Mouse (Mus musculus) heart, embryonic 12.5 days (tissue): ENCODE results near the gene Cdca4. TPM values are rescaled to one million over a fixed set of nuclear protein-coding genes. Genes with fewer than 3 reads are reported as not detected.

ENCODE experiments used
- ATAC-seq: fragments of 200-750 bp; cut with Nextera tagmentation; 2 replicates; pipeline ENCODE4 v1.8.0; 2017; ENCODE audit warnings: moderate TSS enrichment, moderate library complexity; ENCODE audit not compliant: insufficient number of reproducible peaks, low FRiP score
- H3K27ac ChIP-seq: fragments of 300-500 bp; sonication (generic); 2 replicates; pipeline ENCODE4 v1.5.1; 2016; ENCODE audit warnings: mild to moderate bottlenecking, moderate library complexity; ENCODE audit not compliant: poor library complexity, severe bottlenecking
- H3K27me3 ChIP-seq: fragments of 300-500 bp; sonication (generic); replicated peaks from 2 replicates; pipeline ENCODE4 v1.6.1; 2016; ENCODE audit warnings: mild to moderate bottlenecking, moderate library complexity
- H3K36me3 ChIP-seq: fragments of 300-500 bp; sonication (generic); 2 replicates; pipeline ENCODE4 v1.6.1; 2016; ENCODE audit warnings: mild to moderate bottlenecking, moderate library complexity
- H3K4me1 ChIP-seq: fragments of 300-500 bp; sonication (generic); replicated peaks from 2 replicates; pipeline ENCODE4 v1.6.1; 2016; ENCODE audit warnings: mild to moderate bottlenecking
- H3K4me2 ChIP-seq: fragments of 300-500 bp; sonication (generic); 2 replicates; pipeline ENCODE4 v1.6.1; 2016; ENCODE audit warnings: mild to moderate bottlenecking, moderate library complexity
- H3K4me3 ChIP-seq: fragments of 300-500 bp; sonication (generic); 2 replicates; pipeline ENCODE4 v1.5.1; 2016; ENCODE audit warnings: mild to moderate bottlenecking
- H3K9ac ChIP-seq: fragments of 300-500 bp; sonication (generic); 2 replicates; pipeline ENCODE4 v1.6.1; 2016; ENCODE audit warnings: mild to moderate bottlenecking, moderate library complexity
- H3K9me3 ChIP-seq: fragments of 300-500 bp; sonication (generic); replicated peaks from 2 replicates; pipeline ENCODE4 v1.6.1; 2016; ENCODE audit warnings: mild to moderate bottlenecking, moderate library complexity
- WGBS: fragments of 180-500 bp; shearing (Covaris S2); methylation state at CpG from one replicate; pipeline ENCODE4 v1.1.7; 2016; 5-methylcytosine and 5-hydroxymethylcytosine counted together
- polyA plus RNA-seq: library from polyadenylated mRNA; unstranded; fragments of >200 nt; fragmentation: Nextera tagmentation; extraction: Ambion mirVana; gene quantifications from 2 replicates; pipeline ENCODE4 v1.2.1, GENCODE M21; 2016

The Cdca4 gene
- polyA plus RNA-seq, 1 experiment from 2014 or later, result 49.2 TPM

DNA sequence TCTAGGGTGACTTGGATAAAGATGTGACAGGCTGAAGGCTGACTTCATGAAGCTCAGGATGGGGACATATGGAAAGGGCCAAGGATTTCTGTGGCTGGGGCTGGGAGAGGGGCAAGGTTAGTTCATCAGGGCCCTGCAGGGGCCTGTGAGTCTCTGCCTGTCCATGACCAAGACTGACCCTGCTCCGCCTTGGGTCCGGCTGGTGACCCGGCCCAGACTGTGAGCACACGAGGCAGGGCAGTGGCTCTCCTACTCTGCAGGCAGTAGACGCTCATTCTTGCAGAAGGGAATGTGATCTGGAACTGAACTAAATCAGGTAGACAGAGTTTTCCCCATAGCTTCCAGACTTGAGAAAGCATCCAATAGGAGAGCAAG, 21.0 kb downstream of the Cdca4 start:
- H3K4me1 ChIP-seq, result peaks cover 44% of the 10 kb centered on the region

DNA sequence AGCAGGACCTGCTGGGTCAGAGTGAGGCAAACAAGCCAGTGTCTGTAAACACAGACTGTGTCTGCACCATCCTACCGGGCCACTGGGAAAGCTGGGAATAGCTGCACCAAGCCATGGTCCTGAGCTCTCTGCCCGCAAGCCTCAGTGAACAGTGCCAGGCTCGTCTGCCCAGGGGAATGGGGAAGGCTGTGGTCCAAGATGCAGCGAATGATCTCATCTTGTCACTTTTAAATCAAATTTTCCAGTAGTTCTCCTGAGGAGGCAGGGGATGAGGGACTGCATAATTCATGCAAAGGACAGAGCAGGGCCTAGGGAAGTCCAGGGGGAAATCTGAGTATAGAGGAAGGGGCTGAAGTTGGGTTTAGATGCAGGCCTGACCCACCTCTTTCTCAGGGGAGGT, 21.4 kb downstream of the Cdca4 start:
- H3K27me3 ChIP-seq, result peaks cover 27% of the 10 kb centered on the region
- H3K36me3 ChIP-seq, result no peaks in the 10 kb centered on the region
- ATAC-seq, result no peak
- H3K27ac ChIP-seq, result no peak overlapping the region
- H3K9me3 ChIP-seq, result no peaks in the 10 kb centered on the region
- H3K4me1 ChIP-seq, result peaks cover 45% of the 10 kb centered on the region
- H3K9ac ChIP-seq, result no peak overlapping the region
- no peak overlapping the region for H3K4me3 ChIP-seq
- no peak overlapping the region for H3K4me2 ChIP-seq
- WGBS, result 82% methylated on average over 4 of the region's 4 CpGs

More for the DNA sequence above, 21.0 kb downstream of the Cdca4 start:
- Histone ChIP-seq H3K9ac (peak overlapping the region; percentile 74), H3K4me3 (peak overlapping the region; percentile 73), H3K27me3 (peaks cover 23% of the 10 kb centered on the region), H3K36me3 (no peaks in the 10 kb centered on the region), H3K27ac (no peak overlapping the region), H3K9me3 (no peaks in the 10 kb centered on the region), H3K4me2 (peak overlapping the region; percentile 94)
- no peak for ATAC-seq
- WGBS, result 70% methylated on average over 5 of the region's 5 CpGs

DNA sequence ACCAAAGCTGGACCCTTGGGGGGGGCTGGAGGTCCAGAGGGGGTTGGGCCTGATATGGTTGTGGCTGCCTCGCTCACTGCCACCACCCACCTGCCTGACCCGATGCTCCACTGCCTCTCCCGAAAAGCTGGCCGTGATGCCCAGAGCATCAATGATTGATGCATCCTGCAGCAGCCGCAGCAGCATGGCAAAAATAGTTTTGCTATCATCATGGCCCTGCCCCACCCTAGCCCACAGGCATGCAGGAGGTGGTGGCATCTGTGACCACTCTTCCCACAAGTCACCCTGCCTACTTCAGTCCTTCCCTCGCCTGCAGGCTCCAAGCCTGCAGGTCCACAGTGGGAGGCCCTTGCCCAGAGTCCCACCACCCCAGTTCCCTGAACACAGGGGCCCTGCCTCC, 23.2 kb downstream of the Cdca4 start:
- 65% methylated on average over 6 of the region's 6 CpGs for WGBS

DNA sequence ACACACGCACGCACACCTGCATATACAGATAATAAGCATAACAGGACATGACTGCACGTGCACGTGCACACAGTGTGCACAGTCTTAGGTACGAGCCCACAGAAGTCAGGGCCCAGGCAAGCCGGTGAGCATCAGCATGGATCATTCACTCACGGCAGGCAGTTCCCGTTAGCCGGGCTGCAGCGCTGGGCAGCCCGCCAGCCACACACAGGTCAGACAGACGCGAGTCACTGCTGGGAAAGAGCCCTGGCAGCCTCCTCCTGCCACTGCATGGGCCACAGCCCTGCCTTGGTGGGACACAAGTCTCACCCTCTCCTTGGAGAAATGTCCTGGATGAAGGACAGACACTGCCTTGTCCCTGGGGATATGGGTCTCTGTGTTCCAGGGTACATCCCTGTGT, 25.2 kb downstream of the Cdca4 start:
- Histone ChIP-seq H3K4me2 (no peak overlapping the region), H3K9ac (no peak overlapping the region), H3K27ac (no peak overlapping the region), H3K27me3 (peaks cover 56% of the 10 kb centered on the region), H3K36me3 (no peaks in the 10 kb centered on the region), H3K4me1 (peaks cover 28% of the 10 kb centered on the region), H3K9me3 (no peaks in the 10 kb centered on the region), H3K4me3 (no peak overlapping the region)
- ATAC-seq, result no peak
- 42% methylated on average over 13 of the region's 13 CpGs for WGBS

More for the DNA sequence above, 23.2 kb downstream of the Cdca4 start:
- H3K27me3 ChIP-seq, result peaks cover 41% of the 10 kb centered on the region
- H3K9ac ChIP-seq, result no peak overlapping the region
- H3K4me1 ChIP-seq, result peaks cover 43% of the 10 kb centered on the region
- no peak overlapping the region for H3K4me2 ChIP-seq
- no peak overlapping the region for H3K4me3 ChIP-seq
- H3K27ac ChIP-seq, result no peak overlapping the region
- no peaks in the 10 kb centered on the region for H3K36me3 ChIP-seq
- no peak for ATAC-seq
- H3K9me3 ChIP-seq, result no peaks in the 10 kb centered on the region

DNA sequence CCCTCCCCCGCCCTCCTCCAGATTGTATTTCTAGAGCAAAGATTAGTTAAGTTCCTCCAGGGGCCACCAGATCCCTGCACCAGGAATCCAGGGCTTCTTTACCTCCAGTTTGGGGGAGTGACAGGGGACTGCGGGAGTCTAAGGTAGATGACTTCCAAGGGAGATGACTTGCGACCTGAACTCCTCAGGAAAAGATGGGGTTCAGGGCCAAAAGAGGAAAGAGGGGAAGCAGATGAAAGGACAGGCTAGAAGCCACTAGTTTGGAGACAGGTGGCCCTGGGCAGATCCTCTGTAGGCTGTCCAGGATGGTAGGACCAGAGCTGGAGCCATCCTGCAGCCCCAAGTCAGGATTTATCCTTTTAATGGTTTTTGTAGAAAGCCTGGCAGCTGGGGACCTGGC, 26.3 kb downstream of the Cdca4 start:
- H3K9me3 ChIP-seq, result no peaks in the 10 kb centered on the region
- peak overlapping the region; percentile 100 for H3K4me2 ChIP-seq
- peaks cover 27% of the 10 kb centered on the region for H3K4me1 ChIP-seq
- no peak overlapping the region for H3K4me3 ChIP-seq
- no peak overlapping the region for H3K9ac ChIP-seq
- no peaks in the 10 kb centered on the region for H3K36me3 ChIP-seq
- H3K27ac ChIP-seq, result no peak overlapping the region
- H3K27me3 ChIP-seq, result peaks cover 62% of the 10 kb centered on the region
- 25% methylated on average over 3 of the region's 3 CpGs for WGBS
- ATAC-seq, result no peak

DNA sequence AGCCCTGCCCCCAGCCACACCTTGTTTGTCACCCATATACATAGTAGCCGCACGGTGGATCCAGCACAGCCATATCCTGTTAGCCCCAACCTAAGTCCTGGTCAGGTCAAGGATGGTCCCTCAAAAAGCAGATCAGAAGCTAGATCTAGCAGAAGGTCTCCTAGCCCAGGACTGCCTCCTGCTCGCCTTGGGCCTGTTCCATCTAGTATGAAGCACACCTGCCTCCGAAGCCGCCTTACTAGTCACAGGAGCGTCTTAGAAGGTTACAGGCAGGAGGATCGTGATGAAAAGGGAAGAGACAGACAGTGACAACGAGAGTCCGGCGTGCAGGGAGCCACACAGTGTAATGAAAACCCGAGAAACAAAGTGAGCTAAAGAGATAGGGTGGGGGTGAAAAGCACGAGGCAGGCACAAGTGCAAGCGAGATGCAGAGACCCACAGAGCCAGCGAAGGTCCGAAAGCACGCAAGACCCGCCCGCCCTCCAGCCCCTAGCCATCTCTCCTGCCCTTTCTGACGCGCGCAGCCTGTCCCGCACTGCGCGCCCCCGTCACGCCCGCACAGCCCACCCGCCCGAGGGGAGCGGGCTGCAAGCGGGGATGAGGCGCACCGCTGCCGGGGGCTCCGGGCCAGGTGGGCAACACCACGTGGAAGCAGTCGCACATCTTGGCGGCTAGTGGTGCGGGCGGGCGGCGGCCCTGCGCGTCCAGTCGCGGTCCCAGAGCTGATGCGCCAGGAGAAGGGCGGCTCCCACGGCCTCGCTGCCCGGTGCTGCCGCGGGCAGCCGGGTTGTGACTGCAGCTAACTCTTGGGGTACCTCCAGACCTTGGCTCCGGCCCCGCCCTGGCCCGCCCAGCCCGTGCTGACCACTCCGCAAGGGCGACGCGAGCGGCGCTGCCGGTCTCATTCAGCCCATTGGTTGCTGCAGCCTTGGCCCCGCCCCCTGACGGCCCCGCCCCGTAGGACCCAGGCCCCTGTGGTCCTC, 27.1 kb downstream of the Cdca4 start, which contains the start of gene Ahnak2:
Gene Ahnak2, minus strand, starts transcription at position 794 of the 983 bp plus-strand sequence.
- Histone ChIP-seq H3K27me3 (peaks cover 69% of the 10 kb centered on the region), H3K27ac (no peak within 1 kb of the TSS), H3K9me3 (no peaks in the 10 kb centered on the region), H3K36me3 (no peaks in the 10 kb centered on the region), H3K4me1 (peaks cover 35% of the 10 kb centered on the region), H3K9ac (peak within 1 kb of the TSS; percentile 70), H3K4me3 (peak within 1 kb of the TSS; percentile 58), H3K4me2 (peak within 1 kb of the TSS; percentile 100)
- peak; percentile 26; the same call in 1 of the 2 replicates for ATAC-seq
- 4% methylated on average over 67 of the region's 69 CpGs for WGBS

DNA sequence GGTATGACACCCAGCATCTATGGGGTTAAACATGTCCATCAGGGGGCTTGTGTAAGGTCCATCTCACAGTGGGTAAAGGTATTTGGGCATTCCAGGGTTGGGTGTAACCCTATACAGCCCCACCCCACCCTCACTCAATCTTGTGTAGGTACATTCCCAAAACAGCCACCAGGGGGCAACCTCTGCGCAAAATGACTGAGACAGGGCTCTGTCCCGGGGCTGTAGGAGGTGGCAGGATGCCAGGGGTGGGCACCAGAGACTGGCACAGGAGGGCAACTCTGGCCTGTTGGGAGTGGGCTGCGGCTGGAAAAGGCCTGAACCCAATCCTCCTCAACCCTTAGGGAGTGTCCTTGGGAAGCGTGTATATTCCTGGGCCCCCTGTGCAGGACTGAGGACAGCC, 28.7 kb downstream of the Cdca4 start:
- no peaks in the 10 kb centered on the region for H3K9me3 ChIP-seq
- H3K27ac ChIP-seq, result no peak overlapping the region
- H3K4me1 ChIP-seq, result peaks cover 52% of the 10 kb centered on the region
- ATAC-seq, result peak; percentile 12
- no peak overlapping the region for H3K4me2 ChIP-seq
- 15% methylated on average over 4 of the region's 4 CpGs for WGBS
- no peak overlapping the region; the same call in 1 of the 2 replicates for H3K9ac ChIP-seq
- H3K27me3 ChIP-seq, result peaks cover 67% of the 10 kb centered on the region
- H3K36me3 ChIP-seq, result no peaks in the 10 kb centered on the region
- no peak overlapping the region for H3K4me3 ChIP-seq

DNA sequence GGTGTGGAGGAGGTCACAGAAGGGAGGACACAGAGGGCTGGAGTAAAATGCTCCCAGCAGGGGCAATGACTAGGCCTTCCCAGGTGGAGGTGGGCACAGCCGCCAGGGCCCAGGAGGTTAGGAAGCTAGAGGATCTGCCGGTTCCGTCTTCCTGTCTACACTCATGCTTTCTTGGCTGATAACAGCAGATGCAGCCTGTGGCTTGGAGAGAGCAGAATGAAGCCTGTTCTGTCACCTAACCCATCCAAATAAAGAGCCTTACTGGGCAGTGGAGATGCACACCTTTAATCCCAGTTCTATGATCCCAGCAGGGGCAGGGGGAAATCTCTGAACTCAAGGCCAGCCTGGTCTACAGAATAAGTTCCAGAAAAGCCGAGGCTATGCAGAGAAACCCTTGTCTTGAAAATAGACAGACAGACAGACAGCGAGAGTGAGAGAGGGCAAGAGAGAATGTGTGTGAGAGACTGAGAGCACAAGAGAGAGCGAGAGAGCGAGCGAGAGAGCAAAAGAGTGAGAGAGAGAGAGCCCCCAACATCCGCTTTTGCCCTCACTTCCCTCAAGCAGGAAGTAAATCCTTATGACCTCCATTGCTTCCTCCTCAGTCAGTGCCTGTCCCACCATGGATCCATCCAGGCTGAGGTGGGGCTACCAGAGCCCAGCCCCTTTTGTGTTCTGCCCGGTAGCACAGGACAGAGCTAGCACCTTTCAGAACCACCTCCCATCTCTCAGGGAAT, 29.8 kb downstream of the Cdca4 start:
- H3K27ac ChIP-seq, result no peak overlapping the region
- H3K36me3 ChIP-seq, result no peaks in the 10 kb centered on the region
- H3K9ac ChIP-seq, result no peak overlapping the region
- H3K4me2 ChIP-seq, result no peak overlapping the region
- peaks cover 64% of the 10 kb centered on the region for H3K27me3 ChIP-seq
- H3K9me3 ChIP-seq, result no peaks in the 10 kb centered on the region
- no peak overlapping the region for H3K4me3 ChIP-seq
- no peak for ATAC-seq
- 68% methylated on average over 10 of the region's 10 CpGs for WGBS
- H3K4me1 ChIP-seq, result peaks cover 63% of the 10 kb centered on the region

DNA sequence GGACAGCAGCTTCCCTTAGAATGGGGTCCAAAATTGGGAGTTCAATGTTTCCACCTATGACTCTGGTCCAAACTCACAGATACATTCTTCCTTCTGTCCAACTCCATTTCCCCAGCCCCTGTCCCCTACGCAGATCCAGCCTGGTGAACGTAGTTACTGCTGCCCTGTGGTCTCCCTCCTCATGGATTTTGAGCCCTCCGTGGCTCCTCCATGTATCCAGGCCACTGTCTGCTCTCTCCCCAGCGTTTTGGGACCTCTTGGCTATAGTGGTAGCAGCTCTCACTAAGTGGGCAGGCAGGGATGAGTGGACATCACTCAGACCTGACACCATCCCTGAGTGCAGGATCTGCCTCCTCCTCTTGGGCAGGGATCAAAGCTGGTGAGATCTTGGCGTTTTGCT, 30.5 kb downstream of the Cdca4 start:
- Histone ChIP-seq H3K9ac (no peak overlapping the region), H3K4me3 (no peak overlapping the region), H3K9me3 (no peaks in the 10 kb centered on the region), H3K27me3 (peaks cover 62% of the 10 kb centered on the region), H3K4me2 (no peak overlapping the region), H3K36me3 (no peaks in the 10 kb centered on the region), H3K27ac (no peak overlapping the region), H3K4me1 (peaks cover 67% of the 10 kb centered on the region)
- ATAC-seq, result no peak
- WGBS, result 62% methylated on average over 5 of the region's 5 CpGs

DNA sequence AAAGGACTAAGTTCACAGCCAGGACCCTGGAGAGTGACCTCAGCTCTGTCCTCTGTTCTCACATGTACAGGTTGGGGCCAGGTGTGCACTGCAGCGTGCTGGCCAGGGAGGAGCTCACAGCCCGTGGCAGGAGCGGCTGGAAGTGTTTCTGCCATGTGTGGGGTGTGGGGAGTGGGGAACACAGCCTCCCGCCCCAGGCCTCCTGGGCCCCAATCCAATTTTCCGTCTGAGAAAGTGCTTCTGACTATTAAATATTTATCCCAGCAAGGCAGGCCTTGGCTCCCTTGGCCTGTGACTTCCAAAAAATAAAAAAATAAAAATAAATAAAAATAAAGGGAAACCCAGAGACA, 30.9 kb downstream of the Cdca4 start:
- H3K9me3 ChIP-seq, result no peaks in the 10 kb centered on the region
- WGBS, result 47% methylated on average over 5 of the region's 5 CpGs
- H3K9ac ChIP-seq, result no peak overlapping the region
- no peak for ATAC-seq
- H3K27ac ChIP-seq, result no peak overlapping the region
- no peak overlapping the region for H3K4me3 ChIP-seq
- H3K4me1 ChIP-seq, result peaks cover 70% of the 10 kb centered on the region
- no peak overlapping the region for H3K4me2 ChIP-seq
- peaks cover 58% of the 10 kb centered on the region for H3K27me3 ChIP-seq
- no peaks in the 10 kb centered on the region for H3K36me3 ChIP-seq

DNA sequence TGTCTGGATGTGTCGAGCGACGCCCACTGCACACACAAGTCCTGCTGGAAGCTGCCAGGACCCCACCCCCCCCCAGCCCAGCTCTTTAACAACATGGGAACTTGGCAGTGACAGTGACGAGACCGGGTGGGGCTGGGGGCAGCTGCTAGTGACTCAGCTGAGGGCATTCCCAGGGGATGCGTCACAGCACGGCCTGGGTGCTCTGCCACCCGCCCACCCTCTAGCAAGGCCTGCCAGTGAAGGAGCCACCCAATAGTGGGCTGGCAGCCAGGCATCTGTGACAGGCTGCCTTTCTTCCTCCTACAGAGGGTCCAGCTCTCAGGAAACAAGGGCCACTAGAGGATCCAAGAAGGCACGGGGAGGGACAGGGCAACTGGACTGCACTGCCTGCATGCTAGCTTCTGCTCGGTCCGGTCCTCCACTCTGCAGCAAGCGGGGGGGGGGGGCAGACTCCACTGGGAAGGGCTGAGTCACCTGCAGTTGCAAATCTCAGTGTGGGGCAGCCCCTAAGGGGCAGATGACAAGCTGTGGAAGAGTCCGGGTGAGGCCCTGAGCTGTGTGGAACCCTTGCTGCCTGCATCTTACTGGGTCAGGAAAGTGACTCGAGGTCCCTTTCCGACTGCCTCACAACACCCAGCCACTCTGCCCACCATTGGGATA, 31.4 kb downstream of the Cdca4 start:
- no peak for ATAC-seq
- peaks cover 53% of the 10 kb centered on the region for H3K27me3 ChIP-seq
- no peak overlapping the region; the same call in 1 of the 2 replicates for H3K4me2 ChIP-seq
- 0 out of 2 replicates have a peak overlapping the region, but pooled peaks have one; percentile 26 for H3K9ac ChIP-seq
- 41% methylated on average over 15 of the region's 15 CpGs for WGBS
- no peak overlapping the region for H3K27ac ChIP-seq
- H3K9me3 ChIP-seq, result no peaks in the 10 kb centered on the region
- H3K4me3 ChIP-seq, result no peak overlapping the region
- peaks cover 73% of the 10 kb centered on the region for H3K4me1 ChIP-seq
- H3K36me3 ChIP-seq, result no peaks in the 10 kb centered on the region
